Mouse (Mus musculus) thymus, postnatal 0 days (tissue): ENCODE data around the gene Stab1. TPM values are rescaled to one million over a fixed set of nuclear protein-coding genes. Genes with fewer than 3 reads are reported as not detected.
A peak's percentile ranks its signal among the peaks of the same experiment; 100 is the strongest.

Experiments used
- DNase-seq: peaks from one replicate; pipeline ENCODE4 v3.0.0-alpha.2; 2015; ENCODE audit warnings: low spot score
- polyA plus RNA-seq: library from polyadenylated mRNA; unstranded; fragments of >200 nt; fragmentation: Nextera tagmentation; extraction: Ambion mirVana; gene quantifications from 2 replicates; pipeline ENCODE4 v1.2.1, GENCODE M21; 2015

Stab1 gene
- polyA plus RNA-seq, 1 experiment from 2014 or later: 8.8 TPM

- DNase-seq: no peak
These were observed 36.4 kb downstream of the Stab1 start for GRCm38 (mm10) chr14:31132031-31132430.

GRCm38 (mm10) chr14:31131272-31131821 is 37.1 kb downstream of the Stab1 start:
- DNase-seq: peak; percentile 27

GRCm38 (mm10) chr14:31130236-31131220 is 37.9 kb downstream of the Stab1 start, which contains the start of gene Nt5dc2:
Gene Nt5dc2, plus strand, starts transcription at chr14:31131053.
- peak; percentile 86 for DNase-seq

GRCm38 (mm10) chr14:31129326-31130235 is 38.9 kb downstream of the Stab1 start:
- no peak for DNase-seq

- DNase-seq: peak; percentile 100
These were observed 39.6 kb downstream of the Stab1 start, which contains the start of gene Smim4 for GRCm38 (mm10) chr14:31128826-31129219. Gene Smim4, minus strand, starts transcription at chr14:31128956.

GRCm38 (mm10) chr14:31128101-31128825 is 40.2 kb downstream of the Stab1 start:
- peak; percentile 61 for DNase-seq

GRCm38 (mm10) chr14:31126826-31127225 is 41.6 kb downstream of the Stab1 start:
- DNase-seq: no peak

GRCm38 (mm10) chr14:31125106-31126075 is 43.0 kb downstream of the Stab1 start:
- no peak for DNase-seq

GRCm38 (mm10) chr14:31115522-31115921 is 52.9 kb downstream of the Stab1 start:
- no peak for DNase-seq

GRCm38 (mm10) chr14:31114011-31114410 is 54.4 kb downstream of the Stab1 start:
- no peak for DNase-seq

- DNase-seq: no peak
These were observed 56.3 kb downstream of the Stab1 start for GRCm38 (mm10) chr14:31112187-31112586.

GRCm38 (mm10) chr14:31110613-31111012 is 57.8 kb downstream of the Stab1 start:
- no peak for DNase-seq

- no peak for DNase-seq
These were observed 63.3 kb downstream of the Stab1 start for GRCm38 (mm10) chr14:31105156-31105555.

GRCm38 (mm10) chr14:31089918-31090317 is 78.5 kb downstream of the Stab1 start:
- no peak for DNase-seq

Other genes starting within 250 kb of the Stab1 start
- 0.16 and 0.24 TPM in 2 replicates for gene Itih3, start 244.9 kb downstream of the Stab1 start, polyA plus RNA-seq
- 0.04 TPM in 1 of 2 replicates, not detected in the other for gene Itih1, start 225.4 kb downstream of the Stab1 start, polyA plus RNA-seq
- gene Nek4, start 217.3 kb downstream of the Stab1 start, polyA plus RNA-seq: 5.6 and 6.1 TPM in 2 replicates
- 19.2 and 24.7 TPM in 2 replicates for gene Glt8d1, start 167.2 kb downstream of the Stab1 start, polyA plus RNA-seq
- 469 and 501 TPM in 2 replicates for gene Spcs1, start 167.0 kb downstream of the Stab1 start, polyA plus RNA-seq
- gene Pbrm1, start 149.5 kb downstream of the Stab1 start, polyA plus RNA-seq: 103 and 128 TPM in 2 replicates
- 141 and 143 TPM in 2 replicates for gene Gnl3, start 149.5 kb downstream of the Stab1 start, polyA plus RNA-seq
- gene Smim4, start 39.7 kb downstream of the Stab1 start, polyA plus RNA-seq: 244 and 262 TPM in 2 replicates
- gene Nt5dc2, start 37.6 kb downstream of the Stab1 start, polyA plus RNA-seq: 111 and 116 TPM in 2 replicates
- gene Tnnc1, start 39.7 kb upstream of the Stab1 start, polyA plus RNA-seq: 5.0 and 5.7 TPM in 2 replicates
- 116 and 144 TPM in 2 replicates for gene Nisch, start 48.3 kb upstream of the Stab1 start, polyA plus RNA-seq
- gene Sema3g, start 49.2 kb upstream of the Stab1 start, polyA plus RNA-seq: 0.27 and 0.30 TPM in 2 replicates
- gene Phf7, start 82.7 kb upstream of the Stab1 start, polyA plus RNA-seq: 18.6 and 21.5 TPM in 2 replicates
- 63.0 and 66.5 TPM in 2 replicates for gene Bap1, start 82.8 kb upstream of the Stab1 start, polyA plus RNA-seq
- gene Dnah1, start 155.3 kb upstream of the Stab1 start, polyA plus RNA-seq: 0.22 and 0.31 TPM in 2 replicates
- 33.8 and 34.9 TPM in 2 replicates for gene Capn7, start 168.0 kb upstream of the Stab1 start, polyA plus RNA-seq